Mouse (Mus musculus) kidney, postnatal 0 days (tissue): ENCODE results near the gene Il17re. TPM values are rescaled to one million over a fixed set of nuclear protein-coding genes. Genes with fewer than 3 reads are reported as not detected.

Experiments
- ATAC-seq: fragments of 200-750 bp; cut with Nextera tagmentation; replicated peaks from 2 replicates; pipeline ENCODE4 v1.8.0; 2017; ENCODE audit warnings: low read depth, moderate number of reproducible peaks, moderate TSS enrichment, moderate library complexity; ENCODE audit not compliant: low FRiP score
- DNase-seq: peaks from one replicate; pipeline ENCODE4 v3.0.0-alpha.2; 2016; ENCODE audit warnings: low spot score
- H3K27ac ChIP-seq: fragments of 300-500 bp; sonication (generic); 2 replicates; pipeline ENCODE4 v1.5.1; 2014; ENCODE audit warnings: mild to moderate bottlenecking
- H3K27me3 ChIP-seq: fragments of 300-500 bp; sonication (generic); 2 replicates; pipeline ENCODE4 v1.6.1; 2014; ENCODE audit warnings: low read length, mixed read lengths; ENCODE audit not compliant: insufficient read depth
- H3K36me3 ChIP-seq: fragments of 300-500 bp; sonication (generic); 2 replicates; pipeline ENCODE4 v1.6.1; 2014; ENCODE audit warnings: low read length, mixed read lengths; ENCODE audit not compliant: insufficient read depth
- H3K4me1 ChIP-seq: fragments of 300-500 bp; sonication (generic); replicated peaks from 2 replicates; pipeline ENCODE4 v1.6.1; 2014; ENCODE audit warnings: antibody characterized with exemption, low read length, mixed read lengths; ENCODE audit not compliant: insufficient read depth
- H3K4me2 ChIP-seq: fragments of 300-500 bp; sonication (generic); 2 replicates; pipeline ENCODE4 v1.6.1; 2014; ENCODE audit warnings: mild to moderate bottlenecking, low read length, moderate library complexity, mixed read lengths
- H3K4me3 ChIP-seq: fragments of 300-500 bp; sonication (generic); replicated peaks from 2 replicates; pipeline ENCODE4 v1.5.1; 2014; ENCODE audit warnings: low read depth, low read length
- H3K9ac ChIP-seq: fragments of 300-500 bp; sonication (generic); 2 replicates; pipeline ENCODE4 v1.6.1; 2014; ENCODE audit warnings: low read depth, low read length
- H3K9me3 ChIP-seq: fragments of 300-500 bp; sonication (generic); replicated peaks from 2 replicates; pipeline ENCODE4 v1.6.1; 2016; ENCODE audit warnings: low read length, inconsistent platforms, mixed read lengths
- CTCF ChIP-seq: IDR thresholded peaks from 2 replicates; pipeline ENCODE4 v1.5.1; 2016; ENCODE audit warnings: antibody characterized with exemption, low read depth, mild to moderate bottlenecking, moderate library complexity
- WGBS: fragments of 180-500 bp; shearing (Covaris S2); extraction: QIAGEN DNeasy Blood & Tissue Kit; methylation state at CpG from one replicate; pipeline ENCODE4 v1.1.7; 2014; 5-methylcytosine and 5-hydroxymethylcytosine counted together
- microRNA-seq: library from miRNA; unstranded; fragments of <30 nt; microRNA quantifications from one replicate; pipeline ENCODE4, GENCODE M21; 2016
- polyA plus RNA-seq: library from polyadenylated mRNA; unstranded; fragments of >200 nt; fragmentation: Nextera tagmentation; extraction: Ambion mirVana; gene quantifications from 2 replicates; pipeline ENCODE4 v1.2.1, GENCODE M21; 2015

Gene Il17re
- polyA plus RNA-seq, 1 experiment from 2014 or later = 11.1 TPM

DNA sequence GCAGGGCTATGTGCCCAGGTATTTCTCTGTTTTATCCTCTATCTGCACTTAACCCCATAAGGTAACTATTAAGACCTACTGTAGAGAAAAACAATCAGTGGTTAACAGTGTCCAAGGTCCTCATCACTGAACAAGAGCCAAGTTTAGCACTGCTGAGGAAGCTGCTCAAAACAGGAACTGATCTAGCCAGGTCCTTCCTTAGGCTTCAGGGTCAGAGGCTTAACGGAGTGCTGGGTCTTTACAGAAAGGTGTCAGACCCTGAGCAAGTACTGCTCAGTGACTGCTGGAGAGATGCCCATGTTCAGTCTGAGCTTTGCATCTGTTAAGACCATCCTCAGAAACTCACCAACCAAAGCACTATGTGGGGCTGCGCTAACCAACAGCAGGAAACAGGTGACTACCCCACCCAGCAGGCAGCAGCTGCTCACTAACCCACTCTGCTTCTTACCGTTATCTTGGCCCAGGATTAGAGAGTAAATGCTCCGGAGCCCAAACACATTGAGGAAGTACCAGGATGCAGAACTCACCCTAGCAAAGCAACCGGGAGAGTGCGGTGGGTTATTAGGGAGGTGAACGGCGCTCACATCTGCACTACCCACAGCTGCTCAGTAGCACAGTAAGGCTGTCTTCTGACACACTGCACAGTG lies 59.3 kb downstream of the Il17re start:
- DNase-seq (no peak), ATAC-seq (no peak)
- Histone ChIP-seq H3K4me1 (no peaks in the 10 kb centered on the region), H3K4me3 (no peak overlapping the region), H3K27ac (no peak overlapping the region), H3K9me3 (no peaks in the 10 kb centered on the region), H3K4me2 (no peak overlapping the region), H3K27me3 (no peaks in the 10 kb centered on the region), H3K9ac (no peak overlapping the region), H3K36me3 (peaks cover 77% of the 10 kb centered on the region)
- no peak for TF ChIP-seq CTCF
- 98% methylated on average over 8 of the region's 8 CpGs for WGBS

Small RNA genes within 50 kb of the gene (microRNA-seq; reads per million reads assigned to microRNA genes)
- gene Gm24387 = not detected

Other genes starting within 250 kb of the Il17re start
- 30.5 and 33.7 TPM in 2 replicates for gene Mtmr14, start 220.6 kb upstream of the Il17re start, polyA plus RNA-seq
- gene Cpne9, start 176.2 kb upstream of the Il17re start, polyA plus RNA-seq = not detected in 2 replicates
- 12.2 and 12.5 TPM in 2 replicates for gene Brpf1, start 151.3 kb upstream of the Il17re start, polyA plus RNA-seq
- gene Ogg1, start 131.5 kb upstream of the Il17re start, polyA plus RNA-seq = 14.0 TPM in 2 replicates
- gene Camk1, start 114.5 kb upstream of the Il17re start, polyA plus RNA-seq = 90.6 and 99.7 TPM in 2 replicates
- gene Tada3, start 80.6 kb upstream of the Il17re start, polyA plus RNA-seq = 37.9 and 39.9 TPM in 2 replicates
- gene Arpc4, start 80.4 kb upstream of the Il17re start, polyA plus RNA-seq = 375 and 420 TPM in 2 replicates
- 1.5 and 2.0 TPM in 2 replicates for gene Ttll3, start 69.2 kb upstream of the Il17re start, polyA plus RNA-seq
- 24.4 and 30.5 TPM in 2 replicates for gene Rpusd3, start 39.1 kb upstream of the Il17re start, polyA plus RNA-seq
- gene Cidec, start 22.7 kb upstream of the Il17re start, polyA plus RNA-seq = 0.17 and 0.23 TPM in 2 replicates
- gene Jagn1, start 15.9 kb upstream of the Il17re start, polyA plus RNA-seq = 111 and 114 TPM in 2 replicates
- gene Il17rc, start 12.9 kb downstream of the Il17re start, polyA plus RNA-seq = 28.0 and 28.8 TPM in 2 replicates
- 25.7 and 28.7 TPM in 2 replicates for gene Creld1, start 24.8 kb downstream of the Il17re start, polyA plus RNA-seq
- 0.52 and 0.55 TPM in 2 replicates for gene Prrt3, start 43.4 kb downstream of the Il17re start, polyA plus RNA-seq
- gene Emc3, start 73.2 kb downstream of the Il17re start, polyA plus RNA-seq = 114 and 118 TPM in 2 replicates
- 3.0 and 5.1 TPM in 2 replicates for gene Fancd2, start 73.2 kb downstream of the Il17re start, polyA plus RNA-seq
- gene Fancd2os, start 142.2 kb downstream of the Il17re start, polyA plus RNA-seq = 1.6 TPM in 2 replicates
- gene Brk1, start 146.3 kb downstream of the Il17re start, polyA plus RNA-seq = 236 and 242 TPM in 2 replicates
- 33.5 and 36.9 TPM in 2 replicates for gene Vhl, start 165.5 kb downstream of the Il17re start, polyA plus RNA-seq
- gene Irak2, start 180.0 kb downstream of the Il17re start, polyA plus RNA-seq = 5.3 and 6.7 TPM in 2 replicates
- gene Tatdn2, start 238.6 kb downstream of the Il17re start, polyA plus RNA-seq = 0.78 and 0.95 TPM in 2 replicates